Mouse (Mus musculus) olfactory bulb, adult 2 months (tissue): ENCODE data around the gene Nlrx1.

Source experiments
- CTCF ChIP-seq: fragments of 200-500 bp; IDR thresholded peaks from 2 replicates; pipeline ENCODE4 v1.5.1; 2012; ENCODE audit warnings: low read depth, mild to moderate bottlenecking, low read length, moderate library complexity; ENCODE audit not compliant: insufficient read depth
- POLR2A ChIP-seq: fragments of 200-500 bp; IDR thresholded peaks from 2 replicates; pipeline ENCODE4 v1.6.1; 2012; ENCODE audit warnings: mild to moderate bottlenecking, low read depth, low read length, moderate library complexity; ENCODE audit not compliant: insufficient read depth

GRCm38 (mm10) chr9:44287003-44287400 lies 18.6 kb upstream of the Nlrx1 start:
- TF ChIP-seq CTCF (no peak), POLR2A (no peak)
